Mouse (Mus musculus) activated CD4-positive, CD25-positive, alpha-beta regulatory T cell, adult 4 months (primary cell): ENCODE results near the gene Cnr2. TPM values are rescaled to one million over a fixed set of nuclear protein-coding genes. Genes with fewer than 3 reads are reported as not detected.

Experiments
- ATAC-seq: one replicate; pipeline ENCODE4 v1.8.0; 2017
- polyA plus RNA-seq, 2 experiments: library from polyadenylated mRNA; unstranded; fragments of 100-300 nt; shearing (Covaris generic); gene quantifications; one replicate each; pipeline ENCODE4 v1.2.1; 2017

Cnr2 gene
- polyA plus RNA-seq, 2 experiments from 2014 or later, result 4.9 to 7.9 TPM

- peak; percentile 80 for ATAC-seq
These were observed 18.6 kb upstream of the Cnr2 start for GRCm38 (mm10) chr4:135876583-135877020.

DNA sequence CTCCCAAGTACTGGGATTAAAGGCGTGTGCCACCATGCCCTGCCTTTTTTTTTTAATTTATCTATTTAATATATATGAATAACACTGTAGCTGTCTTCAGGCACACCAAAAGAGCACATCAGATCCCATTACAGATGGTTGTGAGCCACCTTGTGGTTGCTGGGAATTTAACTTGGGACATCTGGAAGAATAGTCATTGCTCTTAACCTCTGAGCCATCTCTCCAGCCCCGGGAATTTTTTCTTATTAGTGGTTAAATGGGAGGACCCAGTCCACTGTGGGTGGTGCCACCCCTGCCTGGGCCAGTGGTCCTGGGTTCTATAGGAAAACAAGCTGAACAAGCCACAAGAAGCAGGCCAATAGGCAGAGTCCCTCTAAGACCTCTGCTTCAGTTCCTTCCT lies 17.5 kb upstream of the Cnr2 start:
- ATAC-seq, result no peak

DNA sequence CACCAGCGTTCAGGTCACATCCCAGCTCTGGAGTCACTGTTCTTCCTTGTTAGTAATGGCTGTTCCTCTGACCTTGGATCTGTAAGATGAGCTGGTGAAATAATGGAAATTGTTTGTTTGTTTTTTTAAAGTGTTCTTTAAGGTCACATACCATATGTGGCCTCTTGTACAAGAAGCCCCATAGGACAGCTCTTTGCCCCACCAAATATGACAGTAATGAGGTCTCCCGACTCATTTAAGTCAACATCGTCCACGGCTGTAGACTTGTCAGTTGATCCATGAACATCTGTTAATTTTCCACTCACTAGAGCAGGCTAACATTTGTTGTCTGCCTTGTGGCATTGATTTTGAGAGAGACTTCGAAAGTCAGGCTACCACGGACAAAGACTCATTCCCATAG lies 16.2 kb upstream of the Cnr2 start:
- no peak for ATAC-seq

DNA sequence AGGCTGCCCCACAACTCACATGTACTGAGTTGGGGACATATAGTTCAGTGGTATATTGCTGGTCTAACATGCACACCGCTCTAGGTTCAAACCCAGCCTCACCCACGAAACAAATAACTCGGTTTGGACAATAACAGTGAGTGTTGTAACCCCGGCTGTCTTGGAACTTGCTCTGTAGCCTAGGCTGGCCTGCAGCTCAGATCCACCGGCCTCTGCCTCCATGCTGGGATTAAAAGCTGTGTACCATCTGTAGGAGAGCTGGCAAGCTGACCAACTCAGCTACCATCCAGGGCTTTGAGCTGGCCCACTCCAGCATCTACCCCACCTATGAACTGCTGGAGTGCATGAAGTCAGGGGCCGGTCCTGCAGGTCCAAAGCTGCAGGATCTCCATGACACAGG lies 15.2 kb upstream of the Cnr2 start:
- no peak for ATAC-seq

DNA sequence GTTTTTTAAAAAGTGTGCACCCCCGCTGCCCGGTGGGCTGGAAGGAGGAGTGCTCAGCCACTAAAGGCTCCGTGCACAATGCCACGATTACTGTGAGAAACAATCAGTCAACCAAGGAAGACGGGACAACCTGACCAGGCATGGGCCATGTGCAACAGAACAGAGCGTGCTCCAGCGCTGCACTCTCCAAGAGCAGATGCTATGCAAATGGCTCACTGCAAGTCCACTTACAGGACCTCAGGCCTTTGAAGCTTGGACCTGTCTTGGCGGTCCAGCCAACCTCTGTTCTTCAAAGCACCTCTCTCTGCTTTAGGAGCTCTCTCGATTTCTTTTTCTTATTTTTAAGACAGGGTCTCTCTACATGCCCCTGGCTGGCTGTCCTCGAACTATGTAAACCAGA lies 14.6 kb upstream of the Cnr2 start:
- ATAC-seq, result no peak

GRCm38 (mm10) chr4:135882023-135882422 lies 13.2 kb upstream of the Cnr2 start:
- no peak for ATAC-seq

DNA sequence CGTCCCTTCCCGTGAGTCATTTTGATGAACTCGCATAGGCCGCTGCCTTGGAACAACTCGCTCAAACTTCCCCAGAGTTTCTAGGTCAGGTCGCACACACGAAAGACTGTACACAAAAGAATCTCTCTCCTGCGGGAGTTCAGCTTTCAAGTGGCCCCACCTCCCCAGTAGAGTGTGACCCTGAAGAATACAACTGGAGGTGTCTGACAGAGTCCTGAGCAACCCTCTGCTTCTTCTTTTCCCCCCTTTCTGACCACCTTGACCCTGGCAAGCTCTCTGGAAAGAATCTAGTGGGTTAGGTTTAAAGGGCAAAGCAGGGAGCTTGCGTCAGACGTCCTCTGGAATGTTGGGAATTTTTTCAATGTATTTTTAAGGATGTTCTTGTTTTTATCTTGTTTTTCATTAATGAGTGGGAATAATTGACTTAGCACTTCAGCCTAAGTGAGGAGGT lies 11.8 kb upstream of the Cnr2 start:
- no peak for ATAC-seq

- ATAC-seq, result no peak
These were observed 11.2 kb upstream of the Cnr2 start for GRCm38 (mm10) chr4:135883881-135884516.

DNA sequence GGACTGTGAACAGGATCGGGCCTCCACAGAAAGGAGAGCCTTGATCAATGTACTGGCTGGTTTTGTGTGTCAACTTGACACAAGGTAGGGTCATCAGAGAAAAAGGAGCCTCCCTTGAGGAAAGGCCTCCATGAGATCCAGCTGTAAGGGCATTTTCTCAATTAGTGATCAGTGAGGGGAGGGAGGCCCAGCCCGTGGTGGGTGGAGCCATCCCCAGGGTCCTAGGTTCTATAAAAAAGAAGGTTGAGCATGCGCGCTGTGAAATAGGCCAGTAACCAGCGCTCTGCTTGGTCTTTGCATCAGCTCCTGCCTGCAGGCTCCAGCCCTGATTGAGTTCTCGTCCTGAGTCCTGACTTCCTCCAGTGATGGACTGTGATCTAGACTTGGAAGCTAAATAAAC lies 10.7 kb upstream of the Cnr2 start:
- ATAC-seq, result no peak

DNA sequence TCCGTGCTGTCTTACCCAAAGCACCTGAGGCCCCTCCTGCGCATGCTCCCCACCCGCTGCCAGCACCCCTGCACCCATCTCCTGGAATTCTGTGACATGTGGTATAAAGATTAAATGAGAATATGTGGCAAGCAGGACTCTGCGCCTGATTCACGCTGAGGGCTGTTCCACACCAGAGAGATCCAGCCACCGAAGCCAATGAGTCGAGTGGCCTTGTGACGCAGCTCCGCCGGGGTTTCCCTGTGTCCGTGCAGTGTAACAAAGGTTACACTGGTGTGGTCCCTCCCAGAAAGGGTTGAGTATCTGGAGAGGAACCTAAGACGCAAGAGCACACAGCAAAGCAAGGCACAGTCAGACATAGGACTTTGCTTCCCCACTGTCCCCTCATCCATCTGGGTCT lies 9.5 kb upstream of the Cnr2 start:
- no peak for ATAC-seq

DNA sequence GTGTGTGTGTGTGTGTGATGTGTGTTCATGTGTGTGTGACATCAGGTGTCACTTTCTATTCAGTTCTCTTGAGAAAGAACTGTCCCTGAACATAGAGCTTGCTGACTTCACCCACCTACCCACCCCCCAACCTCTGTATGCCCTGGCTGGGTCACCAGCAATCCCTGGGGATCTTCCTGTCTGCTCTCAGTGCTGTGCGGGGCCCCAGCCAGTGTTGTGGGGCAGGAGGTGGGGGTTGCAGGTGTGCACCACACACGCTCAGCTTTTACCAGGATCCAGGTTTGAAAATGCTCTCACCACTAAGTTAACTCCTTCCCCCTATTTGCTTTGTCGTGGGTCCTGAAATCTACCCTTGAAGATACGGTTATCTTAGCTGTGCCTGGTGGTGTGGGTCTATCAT lies 9.0 kb upstream of the Cnr2 start:
- no peak for ATAC-seq

DNA sequence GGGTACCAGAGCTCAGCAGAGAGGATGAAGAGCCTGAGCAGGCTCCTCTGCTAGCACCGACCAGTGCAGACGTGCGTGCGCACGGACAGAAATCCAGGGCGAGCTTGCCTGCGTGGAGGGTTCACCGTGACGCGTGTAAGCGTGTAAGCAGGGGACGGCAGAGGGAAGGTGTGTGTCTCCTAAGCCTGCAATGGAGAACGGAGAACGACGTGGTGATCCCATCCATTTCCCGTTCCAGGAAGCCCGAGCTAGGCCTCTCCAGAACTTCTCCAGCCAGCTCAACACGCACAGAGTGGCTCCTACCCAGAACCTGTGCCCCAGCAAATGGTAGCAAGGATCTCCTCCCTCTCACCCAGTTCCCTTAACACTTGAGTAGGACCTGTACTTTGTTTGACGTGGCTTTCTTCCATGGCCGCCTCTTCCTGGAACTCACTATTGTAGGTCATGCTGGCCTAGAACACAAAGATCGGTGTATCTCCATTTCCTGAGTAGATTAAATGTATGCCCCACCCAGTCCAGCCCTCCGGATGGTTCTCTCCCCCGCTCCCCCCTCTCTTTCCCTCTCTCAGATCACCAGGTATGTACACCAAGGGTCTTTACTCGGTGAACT lies 6.6 kb upstream of the Cnr2 start:
- ATAC-seq, result no peak

GRCm38 (mm10) chr4:135889146-135889883 lies 5.9 kb upstream of the Cnr2 start:
- ATAC-seq, result no peak

- ATAC-seq, result peak; percentile 89
These were observed 5.3 kb upstream of the Cnr2 start for GRCm38 (mm10) chr4:135889884-135890283.

- ATAC-seq, result no peak
These were observed 3.7 kb upstream of the Cnr2 start for GRCm38 (mm10) chr4:135891539-135891938.

DNA sequence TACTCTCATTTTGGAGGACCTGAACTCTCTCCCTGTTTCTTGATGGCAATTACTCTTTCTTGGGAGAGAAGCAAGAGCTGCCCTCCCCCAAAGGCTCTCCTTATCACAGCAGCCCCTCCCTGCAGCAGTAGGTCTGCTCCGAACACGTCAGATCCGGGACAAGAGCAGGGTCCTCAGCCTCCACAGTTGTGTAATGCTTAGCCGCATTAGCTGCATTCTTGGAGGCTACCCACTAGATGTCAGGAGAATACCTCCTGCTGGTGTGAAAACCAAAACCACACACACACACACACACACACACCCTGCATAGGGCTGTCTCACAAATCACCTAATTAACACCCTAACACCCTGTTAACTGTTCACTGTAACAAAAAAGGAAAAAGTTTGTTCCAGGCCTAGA lies 2.3 kb upstream of the Cnr2 start:
- ATAC-seq, result no peak

GRCm38 (mm10) chr4:135896157-135896556 lies 963 bp downstream of the Cnr2 start:
- ATAC-seq, result no peak

DNA sequence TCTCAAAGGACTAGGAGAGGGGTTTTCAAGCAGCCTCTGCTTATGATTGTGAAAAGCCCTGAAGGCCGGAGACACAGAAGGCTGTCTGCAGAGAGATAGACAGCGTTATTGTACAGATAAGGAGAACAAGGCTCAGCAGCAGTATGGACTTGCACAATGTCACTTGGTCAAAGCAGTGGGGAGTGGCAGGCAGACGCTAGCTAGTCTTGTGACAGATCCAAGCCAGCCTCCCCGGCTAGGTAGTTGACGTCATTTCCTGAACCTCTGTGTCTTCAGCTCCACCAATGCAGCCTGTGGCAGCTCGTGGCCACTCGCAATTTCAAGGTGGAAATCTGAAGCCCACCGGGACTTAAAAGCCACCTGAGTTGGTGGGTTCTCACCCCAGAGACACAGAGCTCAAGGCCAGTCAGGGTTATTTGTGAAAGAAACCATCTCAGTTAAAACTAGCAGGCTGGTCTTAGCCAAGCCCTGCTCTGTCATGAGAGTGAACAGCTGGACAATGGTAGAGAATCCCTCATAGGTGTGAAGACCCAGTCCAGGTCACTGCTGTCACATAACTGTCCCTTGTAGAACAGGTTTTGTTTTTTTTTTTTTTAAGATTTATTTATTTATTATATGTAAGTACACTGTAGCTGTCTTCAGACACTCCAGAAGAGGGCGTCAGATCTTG lies 3.3 kb downstream of the Cnr2 start:
- ATAC-seq, result peak; percentile 92

- no peak for ATAC-seq
These were observed 3.9 kb downstream of the Cnr2 start for GRCm38 (mm10) chr4:135899050-135899448.

GRCm38 (mm10) chr4:135900008-135900407 lies 4.8 kb downstream of the Cnr2 start:
- no peak for ATAC-seq

DNA sequence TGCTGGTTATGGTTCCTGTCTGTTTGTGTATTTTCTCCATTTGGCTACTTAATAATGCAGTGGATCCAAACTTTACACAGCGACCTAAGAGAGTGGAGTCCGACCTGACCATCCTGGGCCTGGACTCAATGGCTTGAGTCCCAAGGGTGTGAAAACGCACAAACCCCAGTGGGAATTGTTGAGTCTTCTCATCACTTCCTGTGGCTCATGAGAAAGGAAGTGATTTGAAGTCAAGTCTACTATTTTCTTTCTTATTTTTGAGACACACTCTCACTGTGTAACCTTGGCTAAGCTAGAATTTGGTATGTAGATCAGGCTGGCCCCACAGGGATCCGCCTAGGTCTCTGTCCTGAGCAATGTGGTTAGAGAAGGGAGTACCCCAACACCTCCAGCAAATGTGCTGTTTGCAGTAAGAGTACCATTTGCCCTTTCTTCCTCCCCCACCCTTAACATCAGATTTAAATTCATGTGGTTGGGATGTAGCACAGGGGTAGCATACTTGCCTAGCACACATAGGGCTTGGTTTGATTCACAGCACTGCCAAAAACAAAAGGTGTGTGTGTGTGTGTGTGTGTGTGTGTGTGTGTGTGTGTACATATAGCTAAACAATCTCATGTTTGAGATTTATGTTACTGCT lies 7.5 kb downstream of the Cnr2 start:
- ATAC-seq, result no peak

GRCm38 (mm10) chr4:135904810-135905209 lies 9.6 kb downstream of the Cnr2 start:
- ATAC-seq, result no peak

GRCm38 (mm10) chr4:135906633-135907032 lies 11.4 kb downstream of the Cnr2 start:
- no peak for ATAC-seq
